Mouse (Mus musculus) liver, postnatal 0 days (tissue): ENCODE measurements around the gene Cops6.

ENCODE experiments used
- CTCF ChIP-seq: sonication (generic); IDR thresholded peaks from 2 replicates; pipeline ENCODE4 v1.5.1; 2016; ENCODE audit warnings: antibody characterized with exemption, low read depth
- EP300 ChIP-seq: IDR thresholded peaks from 2 replicates; pipeline ENCODE4 v1.6.1; 2016; ENCODE audit warnings: antibody characterized with exemption, low read depth, mild to moderate bottlenecking

DNA sequence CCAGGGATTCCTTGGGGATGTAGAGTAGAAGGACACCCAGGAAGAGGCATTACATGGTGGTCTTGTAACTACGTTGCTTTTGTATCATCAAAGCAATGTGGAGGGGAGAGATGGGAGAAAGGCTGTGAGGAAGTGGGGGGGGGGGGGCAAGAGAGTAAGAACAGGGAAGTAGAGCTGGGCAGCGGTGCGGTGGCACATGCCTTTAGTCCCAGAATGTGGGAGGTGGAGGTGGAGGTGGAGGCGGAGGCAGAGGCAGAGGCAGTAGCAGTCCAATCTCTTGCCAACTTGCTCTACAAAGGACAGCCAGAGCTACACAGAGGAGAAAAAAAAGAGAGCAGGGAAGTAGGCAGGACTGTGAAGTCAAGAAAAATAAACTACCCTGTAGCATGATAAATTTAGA, 22.3 kb upstream of the Cops6 start:
- TF ChIP-seq CTCF: no peak
- no peak for TF ChIP-seq EP300
